Mouse (Mus musculus) heart, embryonic 15.5 days (tissue): ENCODE measurements around the gene Zfp740. TPM values are rescaled to one million over a fixed set of nuclear protein-coding genes. Genes with fewer than 3 reads are reported as not detected.
A peak's percentile ranks its signal among the peaks of the same experiment; 100 is the strongest.

Source experiments
- ATAC-seq: fragments of 200-750 bp; cut with Nextera tagmentation; replicated peaks from 2 replicates; pipeline ENCODE4 v1.8.0; 2017; ENCODE audit warnings: low read depth, moderate TSS enrichment; ENCODE audit not compliant: insufficient number of reproducible peaks, insufficient read depth, low FRiP score
- H3K27ac ChIP-seq: fragments of 300-500 bp; sonication (generic); 2 replicates; pipeline ENCODE4 v1.5.1; 2015; ENCODE audit warnings: mild to moderate bottlenecking, inconsistent platforms
- H3K27me3 ChIP-seq: fragments of 300-500 bp; sonication (generic); 2 replicates; pipeline ENCODE4 v1.6.1; 2015; ENCODE audit warnings: inconsistent platforms
- H3K36me3 ChIP-seq: fragments of 300-500 bp; sonication (generic); 2 replicates; pipeline ENCODE4 v1.6.1; 2015; ENCODE audit warnings: mild to moderate bottlenecking, inconsistent platforms
- H3K4me1 ChIP-seq: fragments of 300-500 bp; sonication (generic); replicated peaks from 2 replicates; pipeline ENCODE4 v1.6.1; 2015; ENCODE audit warnings: inconsistent platforms
- H3K4me2 ChIP-seq: fragments of 300-500 bp; sonication (generic); 2 replicates; pipeline ENCODE4 v1.6.1; 2015; ENCODE audit warnings: inconsistent platforms, mild to moderate bottlenecking, moderate library complexity
- H3K4me3 ChIP-seq: fragments of 300-500 bp; sonication (generic); 2 replicates; pipeline ENCODE4 v1.5.1; 2015; ENCODE audit warnings: mild to moderate bottlenecking, inconsistent platforms
- H3K9ac ChIP-seq: fragments of 300-500 bp; sonication (generic); 2 replicates; pipeline ENCODE4 v1.6.1; 2015; ENCODE audit warnings: mild to moderate bottlenecking, inconsistent platforms
- H3K9me3 ChIP-seq: fragments of 300-500 bp; sonication (generic); replicated peaks from 2 replicates; pipeline ENCODE4 v1.6.1; 2016; ENCODE audit warnings: inconsistent platforms
- WGBS: fragments of 180-500 bp; shearing (Covaris S2); methylation state at CpG from one replicate; pipeline ENCODE4 v1.1.7; 2015; ENCODE audit warnings: mixed read lengths; 5-methylcytosine and 5-hydroxymethylcytosine counted together
- polyA plus RNA-seq: library from polyadenylated mRNA; unstranded; fragments of >200 nt; fragmentation: Nextera tagmentation; extraction: Ambion mirVana; gene quantifications from 2 replicates; pipeline ENCODE4 v1.2.1, GENCODE M21; 2015

Gene Zfp740
- polyA plus RNA-seq, 1 experiment from 2014 or later = 25.8 TPM

DNA sequence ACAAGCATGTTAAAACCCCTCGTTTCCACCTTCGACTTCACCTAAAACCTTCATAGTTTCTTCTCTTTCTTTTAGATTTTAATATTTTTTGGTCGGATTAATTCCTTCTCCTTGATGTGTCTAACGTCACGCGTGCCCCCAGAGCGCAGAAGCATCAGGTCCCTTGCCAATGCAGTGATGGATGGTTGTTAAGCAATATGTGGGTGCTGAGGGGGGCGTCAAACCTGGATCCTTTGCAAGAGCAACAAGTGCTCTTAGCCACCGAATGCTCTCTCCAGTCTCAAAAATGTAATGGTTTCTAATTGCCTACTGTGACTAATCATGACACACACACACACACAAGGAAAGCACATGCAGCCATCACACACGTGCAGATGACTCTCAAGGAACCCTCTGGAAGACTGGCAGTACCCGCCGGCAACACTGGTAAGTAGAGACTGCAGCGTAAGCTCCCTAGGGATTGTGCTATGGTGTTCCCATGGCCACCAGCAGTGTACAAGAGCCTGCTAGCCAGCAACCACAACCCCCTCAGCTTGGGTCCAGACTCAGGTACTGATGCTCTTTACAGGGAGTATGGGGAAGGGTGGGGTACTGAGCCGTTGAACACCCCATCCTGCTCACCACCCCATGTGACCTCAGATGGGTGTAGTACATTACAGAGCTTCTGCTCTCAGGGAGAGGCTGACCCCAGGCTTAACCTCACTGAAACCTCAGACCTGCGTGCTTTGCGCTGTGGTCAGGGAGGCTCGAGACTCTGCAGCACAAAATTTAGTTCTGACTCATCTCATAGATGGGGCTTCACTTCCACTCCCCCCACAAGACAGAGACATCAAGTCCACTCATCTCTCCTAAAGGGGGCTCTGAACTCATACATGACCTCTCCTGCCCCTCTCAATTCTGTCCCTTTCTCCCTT lies 27.6 kb downstream of the Zfp740 start:
- H3K9ac ChIP-seq = no peak overlapping the region
- peaks cover 5% of the 10 kb centered on the region; the same call in 1 of the 2 replicates for H3K27me3 ChIP-seq
- no peak for ATAC-seq
- no peak overlapping the region for H3K4me2 ChIP-seq
- peaks cover 7% of the 10 kb centered on the region for H3K4me1 ChIP-seq
- H3K27ac ChIP-seq = no peak overlapping the region
- H3K36me3 ChIP-seq = no peaks in the 10 kb centered on the region
- H3K4me3 ChIP-seq = no peak overlapping the region
- 72% methylated on average over 17 of the region's 17 CpGs for WGBS
- H3K9me3 ChIP-seq = no peaks in the 10 kb centered on the region

DNA sequence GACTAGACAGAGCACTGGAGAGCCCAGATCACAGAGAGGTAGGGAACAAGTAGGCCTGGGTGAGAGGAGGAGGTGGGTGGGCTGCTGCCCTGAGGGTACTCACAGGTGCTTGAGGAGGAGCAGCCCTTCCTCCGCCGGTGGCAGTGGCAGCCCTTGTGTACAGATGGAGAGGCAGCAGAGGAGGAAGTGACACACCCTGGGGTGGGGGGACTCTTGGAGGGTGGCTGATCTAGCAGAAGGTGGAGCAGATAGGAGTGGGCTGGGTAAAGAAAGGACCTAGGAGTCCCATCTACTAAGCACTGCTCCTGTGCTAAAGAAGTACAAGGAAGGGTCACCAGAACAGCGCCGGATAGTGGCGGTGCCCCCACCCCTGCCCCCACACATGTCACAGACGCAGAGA lies 28.7 kb downstream of the Zfp740 start, which contains the start of gene Itgb7:
Gene Itgb7 (minus strand): TSS at position 197 of the 400 bp plus-strand sequence.
- ATAC-seq = no peak; the same call in 1 of the 2 replicates
- H3K9ac ChIP-seq = 0 out of 2 replicates have a peak within 1 kb of the TSS, but pooled peaks have one; percentile 3

DNA sequence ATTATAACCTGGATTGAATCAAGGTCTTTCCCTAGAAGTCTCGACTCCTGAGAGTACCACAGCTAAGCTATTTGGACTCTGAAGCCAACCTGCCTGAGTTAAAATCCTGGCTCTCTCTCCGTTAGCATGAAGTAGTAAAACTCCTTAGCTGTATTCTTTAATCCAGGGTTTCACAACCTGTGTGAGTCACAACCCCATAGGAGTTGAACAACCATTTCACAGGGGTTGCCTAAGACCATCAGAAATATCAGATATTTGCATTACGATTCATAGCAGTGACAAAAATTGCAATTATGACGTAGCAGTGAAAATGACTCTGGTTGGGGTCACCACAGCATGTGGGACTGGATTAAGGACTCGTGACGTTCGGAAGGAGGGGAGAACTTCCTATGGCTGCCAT lies 29.7 kb downstream of the Zfp740 start:
- 86% methylated on average over 7 of the region's 7 CpGs for WGBS
- Histone ChIP-seq H3K4me3 (no peak overlapping the region), H3K9me3 (no peaks in the 10 kb centered on the region), H3K27me3 (peaks cover 5% of the 10 kb centered on the region; the same call in 1 of the 2 replicates), H3K9ac (no peak overlapping the region), H3K36me3 (no peaks in the 10 kb centered on the region; the same call in 1 of the 2 replicates), H3K27ac (no peak overlapping the region), H3K4me1 (peaks cover 11% of the 10 kb centered on the region), H3K4me2 (no peak overlapping the region)
- ATAC-seq = no peak

More for the DNA sequence above, 28.7 kb downstream of the Zfp740 start, which contains the start of gene Itgb7:
- Histone ChIP-seq H3K36me3 (no peaks in the 10 kb centered on the region), H3K27ac (no peak within 1 kb of the TSS), H3K27me3 (peaks cover 5% of the 10 kb centered on the region; the same call in 1 of the 2 replicates), H3K9me3 (no peaks in the 10 kb centered on the region), H3K4me2 (no peak within 1 kb of the TSS), H3K4me1 (peaks cover 11% of the 10 kb centered on the region), H3K4me3 (no peak within 1 kb of the TSS)
- WGBS = 26% methylated on average over 6 of the region's 6 CpGs

DNA sequence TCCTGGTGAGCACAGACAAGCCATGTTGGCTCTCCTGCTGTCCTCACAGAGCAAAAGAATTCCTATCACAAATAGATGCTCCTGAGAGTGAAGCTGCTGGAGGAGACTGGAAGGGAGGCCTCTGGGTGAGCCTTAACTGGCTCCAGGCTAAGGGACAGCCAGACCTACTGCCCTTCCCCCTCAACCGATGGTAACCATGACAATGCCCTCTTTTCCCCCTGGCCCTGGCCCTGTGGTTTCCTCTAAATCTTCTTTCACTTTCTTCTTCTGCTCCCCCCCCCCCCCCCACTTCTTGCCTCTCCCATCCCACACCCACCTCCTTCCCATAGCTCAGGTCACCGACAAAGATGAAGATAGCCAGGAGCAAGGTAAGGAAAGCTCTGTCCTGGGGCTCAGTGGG lies 30.8 kb downstream of the Zfp740 start:
- Histone ChIP-seq H3K4me3 (no peak overlapping the region), H3K27me3 (peaks cover 5% of the 10 kb centered on the region; the same call in 1 of the 2 replicates), H3K36me3 (no peaks in the 10 kb centered on the region; the same call in 1 of the 2 replicates), H3K27ac (no peak overlapping the region), H3K9ac (no peak overlapping the region), H3K4me1 (peaks cover 11% of the 10 kb centered on the region), H3K4me2 (no peak overlapping the region), H3K9me3 (no peaks in the 10 kb centered on the region)
- no peak for ATAC-seq
- WGBS = 25% methylated on average over 2 of the region's 2 CpGs

GRCm38 (mm10) chr15:102235371-102236027 lies 32.5 kb downstream of the Zfp740 start:
- WGBS = 29% methylated on average over 21 of the region's 21 CpGs
- Histone ChIP-seq H3K9me3 (no peaks in the 10 kb centered on the region), H3K4me2 (peak overlapping the region; percentile 43), H3K4me1 (peaks cover 12% of the 10 kb centered on the region), H3K36me3 (no peaks in the 10 kb centered on the region; the same call in 1 of the 2 replicates), H3K27ac (no peak overlapping the region), H3K9ac (no peak overlapping the region), H3K4me3 (no peak overlapping the region), H3K27me3 (peaks cover 8% of the 10 kb centered on the region; the same call in 1 of the 2 replicates)
- no peak for ATAC-seq

DNA sequence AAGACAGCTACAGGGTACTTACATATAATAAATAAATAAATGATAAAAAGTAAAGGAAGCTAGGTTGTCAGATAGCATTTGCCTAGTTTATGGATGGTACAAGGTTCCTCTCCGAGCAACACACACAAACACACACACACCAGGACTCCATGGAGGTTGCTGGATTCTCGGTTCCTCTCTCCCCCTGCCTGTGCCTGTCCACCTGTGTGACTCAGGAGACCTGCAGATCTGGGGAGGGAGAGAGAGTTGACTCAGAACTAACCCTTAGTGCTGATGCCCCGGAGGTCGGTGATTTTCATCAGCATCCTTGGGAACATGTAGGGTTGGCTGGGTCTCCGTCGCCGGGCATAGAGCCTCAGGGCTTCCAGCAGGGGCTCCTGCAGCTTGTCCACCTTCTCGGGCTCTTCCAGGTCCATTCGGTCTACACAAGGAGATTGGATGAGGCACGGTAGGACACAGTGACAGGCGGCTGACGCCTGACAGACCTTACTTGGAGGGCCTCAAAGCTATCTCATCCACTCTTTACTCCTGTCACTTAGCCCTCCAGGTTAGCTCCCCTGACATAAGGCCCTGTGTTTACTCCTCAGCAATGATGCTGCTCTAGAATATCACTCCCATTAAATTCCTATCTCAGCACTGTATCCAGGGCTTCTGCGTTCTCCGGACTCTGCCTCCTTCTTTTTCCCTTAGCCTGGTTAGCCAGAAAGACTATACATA lies 35.7 kb downstream of the Zfp740 start:
- Histone ChIP-seq H3K4me1 (peaks cover 27% of the 10 kb centered on the region), H3K27me3 (peaks cover 27% of the 10 kb centered on the region), H3K9ac (no peak overlapping the region), H3K9me3 (no peaks in the 10 kb centered on the region), H3K4me3 (no peak overlapping the region), H3K36me3 (no peaks in the 10 kb centered on the region; the same call in 1 of the 2 replicates), H3K4me2 (no peak overlapping the region), H3K27ac (no peak overlapping the region)
- WGBS = 79% methylated on average over 14 of the region's 14 CpGs
- no peak for ATAC-seq

DNA sequence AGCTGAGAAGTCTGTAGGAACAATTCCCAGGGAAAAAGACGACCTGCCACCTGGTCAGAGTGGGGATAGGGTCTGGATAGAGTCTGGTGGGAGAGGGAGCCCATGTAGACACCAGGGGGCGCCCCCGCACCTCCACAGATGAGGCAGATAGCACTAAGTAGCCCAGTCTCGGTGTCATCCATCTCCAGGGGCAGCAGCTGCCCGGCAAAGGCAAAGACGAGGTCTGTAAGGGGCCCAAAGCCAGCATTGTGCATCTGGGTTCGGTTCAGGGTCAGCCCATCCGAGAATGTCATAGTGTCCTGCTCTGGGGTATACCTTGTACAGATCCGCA lies 36.2 kb downstream of the Zfp740 start:
- Histone ChIP-seq H3K4me3 (no peak overlapping the region), H3K4me1 (peaks cover 30% of the 10 kb centered on the region), H3K4me2 (no peak overlapping the region), H3K27me3 (peaks cover 33% of the 10 kb centered on the region), H3K27ac (no peak overlapping the region), H3K36me3 (no peaks in the 10 kb centered on the region; the same call in 1 of the 2 replicates), H3K9ac (no peak overlapping the region), H3K9me3 (no peaks in the 10 kb centered on the region)
- 11% methylated on average over 9 of the region's 9 CpGs for WGBS
- ATAC-seq = peak; percentile 51; the same call in 1 of the 2 replicates

DNA sequence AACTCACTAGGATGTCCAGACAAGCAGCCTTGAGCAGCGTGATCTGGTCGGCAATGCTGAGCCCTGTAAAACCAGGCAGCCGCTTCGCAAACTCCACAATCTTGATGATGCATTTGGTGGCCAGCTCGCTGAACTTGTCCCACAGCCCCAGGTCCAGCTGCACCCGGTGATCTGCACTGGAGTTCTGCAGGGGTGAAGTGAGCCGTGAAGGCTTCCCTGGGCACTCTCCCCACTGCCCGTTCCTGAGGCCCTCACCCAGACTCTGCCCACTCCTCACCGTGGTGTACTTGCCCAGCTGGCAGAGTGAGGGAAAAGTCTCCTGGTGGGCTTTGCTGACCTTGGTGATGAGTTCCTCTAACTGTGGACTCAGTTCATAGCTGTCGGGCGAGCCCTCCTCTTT lies 36.8 kb downstream of the Zfp740 start:
- no peaks in the 10 kb centered on the region; the same call in 1 of the 2 replicates for H3K36me3 ChIP-seq
- 76% methylated on average over 11 of the region's 11 CpGs for WGBS
- H3K27me3 ChIP-seq = peaks cover 35% of the 10 kb centered on the region
- no peak overlapping the region for H3K27ac ChIP-seq
- H3K4me3 ChIP-seq = no peak overlapping the region
- H3K9ac ChIP-seq = no peak overlapping the region
- no peak overlapping the region for H3K4me2 ChIP-seq
- no peaks in the 10 kb centered on the region for H3K9me3 ChIP-seq
- H3K4me1 ChIP-seq = peaks cover 33% of the 10 kb centered on the region
- ATAC-seq = no peak

- ATAC-seq = 0 out of 2 replicates have a peak, but pooled peaks have one; percentile 26
- Histone ChIP-seq H3K27ac (no peak overlapping the region), H3K9ac (no peak overlapping the region), H3K4me1 (peaks cover 34% of the 10 kb centered on the region), H3K27me3 (peaks cover 35% of the 10 kb centered on the region), H3K9me3 (no peaks in the 10 kb centered on the region), H3K4me3 (no peak overlapping the region), H3K36me3 (no peaks in the 10 kb centered on the region; the same call in 1 of the 2 replicates), H3K4me2 (no peak overlapping the region)
- WGBS = 68% methylated on average over 4 of the region's 4 CpGs
Measured at GRCm38 (mm10) chr15:102240607-102241006, 37.6 kb downstream of the Zfp740 start.

GRCm38 (mm10) chr15:102242404-102243228 lies 39.6 kb downstream of the Zfp740 start:
- no peak for ATAC-seq
- H3K36me3 ChIP-seq = no peaks in the 10 kb centered on the region
- H3K27ac ChIP-seq = peak overlapping the region; percentile 96; the same call in 1 of the 2 replicates
- H3K9ac ChIP-seq = no peak overlapping the region
- peaks cover 35% of the 10 kb centered on the region for H3K27me3 ChIP-seq
- H3K4me2 ChIP-seq = peak overlapping the region; percentile 92; the same call in 1 of the 2 replicates
- no peaks in the 10 kb centered on the region for H3K9me3 ChIP-seq
- peaks cover 41% of the 10 kb centered on the region for H3K4me1 ChIP-seq
- 0 out of 2 replicates have a peak overlapping the region, but pooled peaks have one; percentile 58 for H3K4me3 ChIP-seq
- 46% methylated on average over 12 of the region's 12 CpGs for WGBS
